Mouse (Mus musculus) heart, embryonic 15.5 days (tissue): ENCODE data around the gene Aifm2. TPM values are rescaled to one million over a fixed set of nuclear protein-coding genes. Genes with fewer than 3 reads are reported as not detected.

Experiments
- ATAC-seq: fragments of 200-750 bp; cut with Nextera tagmentation; replicated peaks from 2 replicates; pipeline ENCODE4 v1.8.0; 2017; ENCODE audit warnings: low read depth, moderate TSS enrichment; ENCODE audit not compliant: insufficient number of reproducible peaks, insufficient read depth, low FRiP score
- H3K27ac ChIP-seq: fragments of 300-500 bp; sonication (generic); 2 replicates; pipeline ENCODE4 v1.5.1; 2015; ENCODE audit warnings: mild to moderate bottlenecking, inconsistent platforms
- H3K27me3 ChIP-seq: fragments of 300-500 bp; sonication (generic); 2 replicates; pipeline ENCODE4 v1.6.1; 2015; ENCODE audit warnings: inconsistent platforms
- H3K36me3 ChIP-seq: fragments of 300-500 bp; sonication (generic); 2 replicates; pipeline ENCODE4 v1.6.1; 2015; ENCODE audit warnings: mild to moderate bottlenecking, inconsistent platforms
- H3K4me1 ChIP-seq: fragments of 300-500 bp; sonication (generic); replicated peaks from 2 replicates; pipeline ENCODE4 v1.6.1; 2015; ENCODE audit warnings: inconsistent platforms
- H3K4me2 ChIP-seq: fragments of 300-500 bp; sonication (generic); 2 replicates; pipeline ENCODE4 v1.6.1; 2015; ENCODE audit warnings: inconsistent platforms, mild to moderate bottlenecking, moderate library complexity
- H3K4me3 ChIP-seq: fragments of 300-500 bp; sonication (generic); 2 replicates; pipeline ENCODE4 v1.5.1; 2015; ENCODE audit warnings: mild to moderate bottlenecking, inconsistent platforms
- H3K9ac ChIP-seq: fragments of 300-500 bp; sonication (generic); 2 replicates; pipeline ENCODE4 v1.6.1; 2015; ENCODE audit warnings: mild to moderate bottlenecking, inconsistent platforms
- H3K9me3 ChIP-seq: fragments of 300-500 bp; sonication (generic); replicated peaks from 2 replicates; pipeline ENCODE4 v1.6.1; 2016; ENCODE audit warnings: inconsistent platforms
- WGBS: fragments of 180-500 bp; shearing (Covaris S2); methylation state at CpG from one replicate; pipeline ENCODE4 v1.1.7; 2015; ENCODE audit warnings: mixed read lengths; 5-methylcytosine and 5-hydroxymethylcytosine counted together
- polyA plus RNA-seq: library from polyadenylated mRNA; unstranded; fragments of >200 nt; fragmentation: Nextera tagmentation; extraction: Ambion mirVana; gene quantifications from 2 replicates; pipeline ENCODE4 v1.2.1, GENCODE M21; 2015

Aifm2 gene
- polyA plus RNA-seq, 1 experiment from 2014 or later: 22.0 TPM

GRCm38 (mm10) chr10:61695703-61696559, 19.1 kb upstream of the Aifm2 start:
- H3K27ac ChIP-seq: peak overlapping the region; percentile 60
- H3K9ac ChIP-seq: peak overlapping the region; percentile 83
- H3K4me2 ChIP-seq: peak overlapping the region; percentile 100
- WGBS: under 1% methylated on average over 107 of the region's 111 CpGs
- ATAC-seq: peak; percentile 28
- no peaks in the 10 kb centered on the region for H3K9me3 ChIP-seq
- H3K4me1 ChIP-seq: peaks cover 16% of the 10 kb centered on the region
- no peaks in the 10 kb centered on the region for H3K27me3 ChIP-seq
- peaks cover 29% of the 10 kb centered on the region for H3K36me3 ChIP-seq
- peak overlapping the region; percentile 84 for H3K4me3 ChIP-seq

GRCm38 (mm10) chr10:61696560-61696823, 18.6 kb upstream of the Aifm2 start:
- H3K9ac ChIP-seq: peak overlapping the region; percentile 83
- H3K4me3 ChIP-seq: peak overlapping the region; percentile 84
- no peak overlapping the region for H3K27ac ChIP-seq
- H3K27me3 ChIP-seq: no peaks in the 10 kb centered on the region
- H3K36me3 ChIP-seq: peaks cover 27% of the 10 kb centered on the region
- peak overlapping the region; percentile 100 for H3K4me2 ChIP-seq
- ATAC-seq: no peak
- no peaks in the 10 kb centered on the region for H3K9me3 ChIP-seq
- 10% methylated on average over 19 of the region's 19 CpGs for WGBS
- H3K4me1 ChIP-seq: peaks cover 16% of the 10 kb centered on the region

GRCm38 (mm10) chr10:61697028-61697427, 18.0 kb upstream of the Aifm2 start:
- no peak for ATAC-seq
- Histone ChIP-seq H3K4me2 (peak overlapping the region; percentile 100), H3K9me3 (no peaks in the 10 kb centered on the region), H3K36me3 (peaks cover 28% of the 10 kb centered on the region), H3K27me3 (no peaks in the 10 kb centered on the region), H3K27ac (no peak overlapping the region), H3K4me1 (peaks cover 16% of the 10 kb centered on the region), H3K9ac (peak overlapping the region; percentile 83), H3K4me3 (peak overlapping the region; percentile 84)
- WGBS: 74% methylated on average over 2 of the region's 2 CpGs

GRCm38 (mm10) chr10:61704663-61705062, 10.4 kb upstream of the Aifm2 start:
- Histone ChIP-seq H3K4me1 (peaks cover 5% of the 10 kb centered on the region), H3K9me3 (no peaks in the 10 kb centered on the region), H3K27me3 (no peaks in the 10 kb centered on the region), H3K4me2 (no peak overlapping the region), H3K9ac (no peak overlapping the region), H3K36me3 (peaks cover 28% of the 10 kb centered on the region; the same call in 1 of the 2 replicates), H3K4me3 (no peak overlapping the region), H3K27ac (no peak overlapping the region)
- WGBS: 74% methylated on average over 4 of the region's 4 CpGs
- ATAC-seq: no peak

- Histone ChIP-seq H3K4me3 (no peak overlapping the region), H3K4me2 (no peak overlapping the region), H3K4me1 (peaks cover 5% of the 10 kb centered on the region), H3K27me3 (no peaks in the 10 kb centered on the region), H3K9ac (no peak overlapping the region), H3K36me3 (peaks cover 18% of the 10 kb centered on the region; the same call in 1 of the 2 replicates), H3K27ac (no peak overlapping the region), H3K9me3 (no peaks in the 10 kb centered on the region)
- no peak for ATAC-seq
- 67% methylated on average over 6 of the region's 6 CpGs for WGBS
These were observed 8.4 kb upstream of the Aifm2 start for GRCm38 (mm10) chr10:61706412-61707375.

GRCm38 (mm10) chr10:61713601-61714000, 1.5 kb upstream of the Aifm2 start:
- Histone ChIP-seq H3K9me3 (no peaks in the 10 kb centered on the region), H3K27me3 (no peaks in the 10 kb centered on the region), H3K9ac (no peak overlapping the region), H3K4me2 (no peak overlapping the region), H3K36me3 (no peaks in the 10 kb centered on the region), H3K4me3 (no peak overlapping the region), H3K4me1 (peaks cover 14% of the 10 kb centered on the region), H3K27ac (no peak overlapping the region)
- WGBS: 73% methylated on average over 3 of the region's 3 CpGs
- ATAC-seq: no peak

GRCm38 (mm10) chr10:61714146-61714545, 917 bp upstream of the Aifm2 start:
- Histone ChIP-seq H3K27me3 (no peaks in the 10 kb centered on the region), H3K4me1 (peaks cover 14% of the 10 kb centered on the region), H3K27ac (no peak overlapping the region), H3K4me2 (no peak overlapping the region), H3K4me3 (no peak overlapping the region), H3K36me3 (no peaks in the 10 kb centered on the region), H3K9me3 (no peaks in the 10 kb centered on the region), H3K9ac (no peak overlapping the region)
- WGBS: 88% methylated on average over 4 of the region's 4 CpGs
- no peak for ATAC-seq

GRCm38 (mm10) chr10:61715462-61715837, 387 bp downstream of the Aifm2 start:
- H3K27me3 ChIP-seq: no peaks in the 10 kb centered on the region
- H3K27ac ChIP-seq: peak overlapping the region; percentile 71
- 0 out of 2 replicates have a peak, but pooled peaks have one; percentile 16 for ATAC-seq
- H3K4me1 ChIP-seq: peaks cover 14% of the 10 kb centered on the region
- H3K4me2 ChIP-seq: peak overlapping the region; percentile 87
- H3K4me3 ChIP-seq: peak overlapping the region; percentile 81
- H3K9me3 ChIP-seq: no peaks in the 10 kb centered on the region
- WGBS: 2% methylated on average over 11 of the region's 11 CpGs
- H3K9ac ChIP-seq: peak overlapping the region; percentile 74
- H3K36me3 ChIP-seq: no peaks in the 10 kb centered on the region

- Histone ChIP-seq H3K27ac (no peak overlapping the region), H3K4me2 (peak overlapping the region; percentile 87), H3K9ac (peak overlapping the region; percentile 74; the same call in 1 of the 2 replicates), H3K9me3 (no peaks in the 10 kb centered on the region), H3K27me3 (no peaks in the 10 kb centered on the region), H3K4me3 (peak overlapping the region; percentile 81), H3K36me3 (no peaks in the 10 kb centered on the region), H3K4me1 (peaks cover 14% of the 10 kb centered on the region)
- 0 out of 2 replicates have a peak, but pooled peaks have one; percentile 16 for ATAC-seq
- 61% methylated on average over 7 of the region's 7 CpGs for WGBS
These were observed 1.2 kb downstream of the Aifm2 start for GRCm38 (mm10) chr10:61715996-61716864.

- Histone ChIP-seq H3K4me1 (peaks cover 14% of the 10 kb centered on the region), H3K4me3 (no peak overlapping the region), H3K27ac (no peak overlapping the region), H3K4me2 (no peak overlapping the region), H3K27me3 (no peaks in the 10 kb centered on the region), H3K36me3 (no peaks in the 10 kb centered on the region), H3K9me3 (no peaks in the 10 kb centered on the region), H3K9ac (no peak overlapping the region)
- no peak for ATAC-seq
- WGBS: 88% methylated on average over 12 of the region's 12 CpGs
These were observed 2.6 kb downstream of the Aifm2 start for GRCm38 (mm10) chr10:61717406-61718296.
